Mouse (Mus musculus): Measurements from ENCODE around the gene Unc13d. TPM values are rescaled to one million over a fixed set of nuclear protein-coding genes. Genes with fewer than 3 reads are reported as not detected.

Gene Unc13d
- 10 to 100 TPM; 88.5 to 94.2 TPM for total RNA-seq (2023)

GRCm38 (mm10) chr11:116077446-116078204 is at the start of gene Unc13d:
TSS of gene Unc13d (minus strand) at chr11:116077961.

DNA sequence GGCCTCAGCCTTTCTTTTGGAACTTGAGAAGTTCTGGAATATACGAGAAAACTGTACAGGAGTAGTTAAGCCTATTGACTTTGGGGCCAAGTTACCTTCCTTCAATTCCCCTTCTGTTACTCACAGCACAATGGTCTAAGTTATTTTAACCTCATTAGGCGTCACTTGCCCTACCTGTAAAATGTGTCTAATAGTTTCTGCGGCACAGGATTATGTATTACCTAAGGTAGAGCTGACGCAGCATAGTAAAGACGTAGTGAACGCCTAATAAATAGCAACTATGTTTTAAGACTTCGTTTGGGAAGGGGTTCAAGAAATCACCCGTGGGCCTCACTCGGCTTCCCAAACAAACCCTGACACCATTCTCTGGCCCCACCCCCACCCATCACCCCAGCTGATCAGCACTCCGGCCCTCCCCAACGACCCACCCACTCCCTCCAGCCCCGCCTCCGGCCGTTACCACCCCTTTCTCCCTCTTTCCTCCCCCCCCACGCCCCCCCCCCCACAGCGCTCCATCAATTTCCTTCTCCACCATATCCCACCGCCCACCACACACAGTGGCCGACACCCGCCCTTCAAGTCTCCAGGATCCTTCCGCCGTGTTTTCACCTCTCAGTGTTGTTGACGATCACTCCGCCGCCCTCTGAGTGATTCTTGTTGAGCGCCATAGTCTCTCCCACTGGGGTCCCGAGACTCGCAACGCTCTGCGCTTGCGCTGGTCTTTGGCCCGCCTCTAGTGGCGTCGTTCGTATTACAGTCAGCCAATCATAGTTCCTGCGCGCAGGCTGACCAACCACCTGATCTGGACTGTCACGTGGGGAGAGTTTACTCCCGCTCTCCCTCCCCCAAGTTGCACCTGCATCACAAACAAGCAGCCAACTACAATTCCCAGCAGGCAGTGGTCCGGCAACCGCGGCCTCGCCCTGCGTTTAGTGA is 8.8 kb upstream of the Unc13d start, which contains the start of gene Wbp2:
Gene Wbp2, minus strand, starts transcription at position 738 of the 936 bp plus-strand sequence.

DNA sequence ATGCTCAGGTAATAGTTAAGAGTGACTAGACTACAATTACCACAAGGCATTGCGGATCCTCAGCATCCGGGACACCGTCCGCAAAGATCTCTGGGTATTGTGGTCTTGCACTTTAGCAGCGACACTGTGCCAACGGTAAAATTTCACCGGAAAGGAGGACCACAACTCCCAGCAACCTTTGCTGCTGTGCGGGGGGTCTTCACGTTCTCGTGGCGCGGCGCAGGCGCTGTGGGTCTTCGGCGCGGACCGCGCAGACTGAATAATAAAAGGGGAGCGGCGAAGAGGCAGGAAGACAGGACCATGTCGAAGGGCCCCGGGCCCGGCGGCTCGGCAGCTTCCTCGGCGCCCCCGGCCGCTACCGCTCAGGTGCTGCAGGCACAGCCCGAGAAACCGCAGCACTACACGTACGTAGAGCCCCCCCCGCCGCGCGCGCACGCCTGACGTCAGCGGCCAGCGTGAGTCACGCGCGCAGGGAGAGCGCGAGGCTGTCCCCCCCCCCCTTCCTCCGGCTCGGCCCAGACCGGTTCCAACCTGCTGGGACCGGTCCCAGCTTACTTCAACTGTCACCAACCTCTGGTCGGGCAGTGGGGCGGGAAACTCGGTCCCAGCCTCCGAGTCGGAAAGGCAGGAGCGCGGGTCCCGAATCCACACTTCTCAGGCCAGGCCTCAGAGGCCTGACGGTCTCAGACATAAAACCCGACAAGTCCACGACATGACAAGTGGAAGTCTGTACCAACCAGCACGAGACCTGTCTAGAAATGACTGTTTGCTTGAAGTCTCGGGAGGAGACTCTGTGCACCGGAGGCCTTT is 47.5 kb downstream of the Unc13d start, which contains the start of gene Unk:
Gene Unk, plus strand, starts transcription at position 235 of the 810 bp plus-strand sequence.

DNA sequence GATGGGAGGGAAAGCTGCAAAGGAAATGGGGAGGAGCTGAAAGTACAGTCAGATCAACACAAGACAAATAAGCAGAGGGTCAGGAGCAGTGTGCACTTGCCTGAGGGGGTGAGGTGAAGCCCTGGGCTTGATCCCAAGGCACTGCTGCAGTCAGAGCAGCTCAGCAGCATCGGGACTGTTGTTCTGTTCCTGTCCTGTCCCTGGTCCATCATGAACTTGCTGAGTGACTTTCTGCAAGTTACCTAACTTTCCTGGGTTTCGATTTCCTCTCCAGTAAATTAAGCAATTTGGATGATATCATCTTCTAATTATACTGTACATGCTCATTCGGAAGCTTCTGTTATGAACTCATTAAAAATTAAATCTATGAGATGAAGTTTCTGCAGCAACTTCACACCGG is 50.0 kb downstream of the Unc13d start, which contains the start of gene H3f3b:
Gene H3f3b, minus strand, starts transcription at position 207 of the 400 bp plus-strand sequence.

DNA sequence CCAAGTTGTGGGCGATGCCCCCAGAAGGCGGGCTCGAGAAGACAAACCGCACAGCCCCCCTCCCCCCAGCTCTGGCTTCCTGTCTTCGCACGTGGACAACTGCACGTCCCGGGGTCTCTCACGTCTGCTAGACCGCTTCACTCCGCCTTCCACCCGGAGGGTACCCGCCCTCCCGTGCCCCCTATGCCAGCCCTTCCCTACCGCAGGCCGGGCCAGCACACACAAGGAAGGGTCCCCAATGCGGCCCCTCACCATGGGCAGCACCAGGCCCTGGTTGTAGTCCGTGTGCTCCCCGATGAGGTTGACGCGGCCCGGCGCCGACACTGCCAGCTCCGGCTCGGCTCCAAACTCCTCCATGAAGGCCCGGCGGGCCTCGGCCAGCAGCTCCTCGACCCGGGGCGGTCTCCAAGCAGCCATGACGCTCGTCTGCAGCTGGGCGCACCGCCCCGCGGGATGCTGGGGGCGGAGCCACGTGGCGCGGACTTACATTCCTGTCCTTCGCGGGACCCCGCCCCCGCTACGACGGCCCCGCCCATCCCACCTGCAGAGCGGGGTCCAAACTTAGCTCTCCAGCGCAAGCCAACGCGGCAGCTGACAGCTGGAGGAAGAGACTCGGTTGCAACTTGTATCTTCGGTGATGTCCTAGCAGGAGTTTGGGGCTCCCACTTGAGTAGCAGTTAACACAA is 65.4 kb downstream of the Unc13d start, which contains the start of gene Galk1:
Gene Galk1, minus strand, starts transcription at position 458 of the 686 bp plus-strand sequence.

Other genes with a start within 250 kb of the Unc13d start
- 1 to 10 TPM; 1.2 to 1.8 TPM for gene Myo15b, start 219.6 kb downstream of the Unc13d start, total RNA-seq (2023)
- 10 to 100 TPM; 57.4 to 58.2 TPM for gene Smim5, start 178.0 kb downstream of the Unc13d start, total RNA-seq (2023)
- gene Smim6, start 165.9 kb downstream of the Unc13d start, total RNA-seq (2023), result 1 to 10 TPM; 5.2 to 5.3 TPM
- 10 to 100 TPM; 23.9 to 28.2 TPM for gene Sap30bp, start 144.7 kb downstream of the Unc13d start, total RNA-seq (2023)
- 10 to 100 TPM; 22.8 to 26.1 TPM for gene Recql5, start 144.5 kb downstream of the Unc13d start, total RNA-seq (2023)
- under 1 TPM in 1 of 2 experiments, not detected in 1; 0.07 TPM for gene Itgb4, start 103.3 kb downstream of the Unc13d start, total RNA-seq (2023)
- 1 to 10 TPM; 8.4 to 8.5 TPM for gene Galk1, start 65.2 kb downstream of the Unc13d start, total RNA-seq (2023)
- 1,000 to 10,000 TPM; 3,439 to 3,559 TPM for gene H3f3b, start 50.0 kb downstream of the Unc13d start, total RNA-seq (2023)
- gene Unk, start 47.6 kb downstream of the Unc13d start, total RNA-seq (2023), result 10 to 100 TPM; 23.5 to 24.4 TPM
- gene Wbp2, start 9.0 kb upstream of the Unc13d start, total RNA-seq (2023), result 100 to 1,000 TPM; 160 to 163 TPM
- 1 to 10 TPM; 1.4 to 2.1 TPM for gene Trim47, start 49.2 kb upstream of the Unc13d start, total RNA-seq (2023)
- gene Trim65, start 53.2 kb upstream of the Unc13d start, total RNA-seq (2023), result 1 to 10 TPM; 5.8 to 8.1 TPM
- gene Mrpl38, start 60.9 kb upstream of the Unc13d start, total RNA-seq (2023), result 10 to 100 TPM; 14.5 to 20.1 TPM
- 1 to 10 TPM; 5.8 to 9.9 TPM for gene Fbf1, start 90.2 kb upstream of the Unc13d start, total RNA-seq (2023)
- 10 to 100 TPM; 32.1 to 33.1 TPM for gene Ten1, start 120.9 kb upstream of the Unc13d start, total RNA-seq (2023)
- gene Acox1, start 121.1 kb upstream of the Unc13d start, total RNA-seq (2023), result 10 to 100 TPM; 29.1 to 32.8 TPM
- gene Evpl, start 160.1 kb upstream of the Unc13d start, total RNA-seq (2023), result under 1 TPM in 1 of 2 experiments, not detected in 1; 0.09 TPM
- 10 to 100 TPM; 35.3 to 37.0 TPM for gene Srp68, start 196.3 kb upstream of the Unc13d start, total RNA-seq (2023)
- not detected for gene Galr2, start 203.0 kb upstream of the Unc13d start, total RNA-seq (2023)
- gene Exoc7, start 229.3 kb upstream of the Unc13d start, total RNA-seq (2023), result 10 to 100 TPM; 39.2 to 47.8 TPM

All from neutrophil, adult 59 days (primary cell).